Mouse (Mus musculus) Patski (cell line): ENCODE measurements around the gene Oas1d. TPM values are rescaled to one million over a fixed set of nuclear protein-coding genes. Genes with fewer than 3 reads are reported as not detected.
"Not testable (repeated sequence)": the region's sequence is repeated elsewhere in the genome, so short reads cannot be mapped to it uniquely, and the experiment has no call there.

Source experiments
- ATAC-seq: fragments of 100-300 bp; one replicate; pipeline ENCODE4 v1.8.0; 2021
- CTCF ChIA-PET: fragments of 350-600 bp; sonication (Branson Sonifier 250); formaldehyde crosslinking; loops from one replicate; lab custom pipeline; 2022; ENCODE audit warnings: inconsistent platforms; lab: Charles Lee
- POLR2A ChIA-PET: fragments of 350-600 bp; sonication (Branson Sonifier 250); formaldehyde crosslinking; loops from one replicate; lab custom pipeline; 2022; ENCODE audit warnings: antibody characterized with exemption, inconsistent platforms; lab: Charles Lee
- DNase-seq: peaks from one replicate; pipeline ENCODE4 v3.0.0-alpha.2; 2011; ENCODE audit warnings: low read depth, low spot score
- H3K27me3 ChIP-seq: fragments of 371-371 bp; one replicate; pipeline ENCODE4 v1.5.1; 2021
- CTCF ChIP-seq: fragments of 100-300 bp; IDR thresholded peaks from one replicate; pipeline ENCODE4 v1.5.1; 2021
- in situ Hi-C: fragments of 300-500 bp; cut with MboI; formaldehyde crosslinking; loops from 3 replicates; pipeline ENCODE4 v1.11.1; 2018; ENCODE audit warnings: low pct_unique_long_range_greater_than_20kb, mixed read lengths
- polyA plus RNA-seq: library from polyadenylated mRNA; unstranded; gene quantifications from one replicate; pipeline ENCODE4 v1.2.3, GENCODE M21; 2021

The Oas1d gene
- polyA plus RNA-seq, 1 experiment from 2014 or later = not detected

- in situ Hi-C loops = no loop called here
- peaks cover 3% of the 10 kb centered on the region for H3K27me3 ChIP-seq
- ChIA-PET CTCF (no interaction called here), POLR2A (interaction anchor here (0.7 kb wide), 1 partner anchor 36 kb away, joined by 3 read pairs; no protein-coding TSS in a partner anchor)
- ATAC-seq (no peak), DNase-seq (no peak)
- no peak for TF ChIP-seq CTCF
These were observed 6.0 kb upstream of the Oas1d start for GRCm38 (mm10) chr5:120908196-120908920.

- H3K27me3 ChIP-seq, POLR2A ChIA-PET, DNase-seq, CTCF ChIA-PET, ATAC-seq, in situ Hi-C loops: not testable (repeated sequence)
These were observed 5.0 kb downstream of the Oas1d start for GRCm38 (mm10) chr5:120919156-120919935.

GRCm38 (mm10) chr5:120920296-120920695, 6.0 kb downstream of the Oas1d start:
- POLR2A ChIA-PET = no interaction called here
- CTCF ChIA-PET = no interaction called here
- no peak for TF ChIP-seq CTCF
- DNase-seq (no peak), ATAC-seq (no peak)
- in situ Hi-C loops = no loop called here
- peaks cover 5% of the 10 kb centered on the region for H3K27me3 ChIP-seq

- POLR2A ChIA-PET = no interaction called here
- no peak for TF ChIP-seq CTCF
- CTCF ChIA-PET = no interaction called here
- DNase-seq (no peak), ATAC-seq (no peak)
- H3K27me3 ChIP-seq = no peaks in the 10 kb centered on the region
- in situ Hi-C loops = no loop called here
These were observed 9.6 kb downstream of the Oas1d start for GRCm38 (mm10) chr5:120923969-120924368.

- H3K27me3 ChIP-seq, ATAC-seq, POLR2A ChIA-PET, DNase-seq, CTCF ChIA-PET, in situ Hi-C loops: not testable (repeated sequence)
These were observed 10.2 kb downstream of the Oas1d start for GRCm38 (mm10) chr5:120924520-120924919.

- DNase-seq, CTCF ChIA-PET, ATAC-seq, H3K27me3 ChIP-seq, POLR2A ChIA-PET: not testable (repeated sequence)
- in situ Hi-C loops = loop anchor here (5.0 kb wide), 1 partner anchor 104 kb away; no protein-coding TSS in a partner anchor
These were observed 12.0 kb downstream of the Oas1d start for GRCm38 (mm10) chr5:120926311-120926710.

GRCm38 (mm10) chr5:120927036-120927435, 12.7 kb downstream of the Oas1d start:
- CTCF ChIA-PET = no interaction called here

GRCm38 (mm10) chr5:120933966-120934365, 19.6 kb downstream of the Oas1d start:
- in situ Hi-C loops = no loop called here
- ATAC-seq = no peak
- H3K27me3 ChIP-seq = peaks cover 10% of the 10 kb centered on the region
- POLR2A ChIA-PET = no interaction called here
- no peak for TF ChIP-seq CTCF
- DNase-seq = no peak
- CTCF ChIA-PET = no interaction called here

More at GRCm38 (mm10) chr5:120927036-120927435, 12.7 kb downstream of the Oas1d start:
- DNase-seq = no peak
- no peak for ATAC-seq
- TF ChIP-seq CTCF = no peak
- no peaks in the 10 kb centered on the region for H3K27me3 ChIP-seq
- in situ Hi-C loops = loop anchor here (5.0 kb wide), 1 partner anchor 105 kb away; no protein-coding TSS in a partner anchor
- POLR2A ChIA-PET = no interaction called here

GRCm38 (mm10) chr5:120937841-120938240, 23.5 kb downstream of the Oas1d start:
- TF ChIP-seq CTCF = no peak
- ChIA-PET CTCF (no interaction called here), POLR2A (no interaction called here)
- H3K27me3 ChIP-seq = peaks cover 4% of the 10 kb centered on the region
- in situ Hi-C loops = no loop called here
- DNase-seq (no peak), ATAC-seq (peak; percentile 79)

- H3K27me3 ChIP-seq = no peaks in the 10 kb centered on the region
- in situ Hi-C loops = no loop called here
- POLR2A ChIA-PET = no interaction called here
- CTCF ChIA-PET = no interaction called here
- ATAC-seq = no peak
- no peak for DNase-seq
- no peak for TF ChIP-seq CTCF
These were observed 24.2 kb downstream of the Oas1d start for GRCm38 (mm10) chr5:120938586-120938985.

- ChIA-PET CTCF (no interaction called here), POLR2A (no interaction called here)
- no peak for ATAC-seq
- in situ Hi-C loops = no loop called here
- no peaks in the 10 kb centered on the region for H3K27me3 ChIP-seq
- no peak for DNase-seq
- TF ChIP-seq CTCF = no peak
These were observed 27.7 kb downstream of the Oas1d start for GRCm38 (mm10) chr5:120942076-120942475.
